Mouse (Mus musculus) hindbrain, embryonic 12.5 days (tissue): Measurements from ENCODE around the gene Srp54c. TPM values are rescaled to one million over a fixed set of nuclear protein-coding genes. Genes with fewer than 3 reads are reported as not detected.

Experiments used
- polyA plus RNA-seq: library from polyadenylated mRNA; unstranded; fragments of >200 nt; fragmentation: Nextera tagmentation; extraction: Ambion mirVana; gene quantifications from 2 replicates; pipeline ENCODE4 v1.2.1, GENCODE M21; 2016

The Srp54c gene
- polyA plus RNA-seq, 1 experiment from 2014 or later = 71.0 TPM

Other genes starting within 250 kb of the Srp54c start
- gene Gm20403, start 243.6 kb upstream of the Srp54c start, polyA plus RNA-seq = not detected in 2 replicates
- 28.1 and 30.3 TPM in 2 replicates for gene Baz1a, start 215.8 kb upstream of the Srp54c start, polyA plus RNA-seq
- gene 2700097O09Rik, start 150.1 kb upstream of the Srp54c start, polyA plus RNA-seq = 28.5 and 33.2 TPM in 2 replicates
- 153 and 171 TPM in 2 replicates for gene Srp54a, start 149.9 kb upstream of the Srp54c start, polyA plus RNA-seq
- gene Fam177a, start 105.7 kb upstream of the Srp54c start, polyA plus RNA-seq = 21.6 and 25.1 TPM in 2 replicates
- 59.5 and 65.2 TPM in 2 replicates for gene Srp54b, start 75.1 kb upstream of the Srp54c start, polyA plus RNA-seq
- 0.09 and 3.7 TPM in 2 replicates for gene 1700047I17Rik2, start 30.6 kb upstream of the Srp54c start, polyA plus RNA-seq
- gene 1110008L16Rik, start 69.4 kb downstream of the Srp54c start, polyA plus RNA-seq = 12.0 and 13.3 TPM in 2 replicates
- 26.2 and 29.5 TPM in 2 replicates for gene Ppp2r3c, start 72.8 kb downstream of the Srp54c start, polyA plus RNA-seq
- gene Psma6, start 154.1 kb downstream of the Srp54c start, polyA plus RNA-seq = 382 and 419 TPM in 2 replicates